Mouse (Mus musculus) granulocyte monocyte progenitor cell, adult 5-6 weeks (primary cell): Measurements from ENCODE around the gene Kif5a. TPM values are rescaled to one million over a fixed set of nuclear protein-coding genes. Genes with fewer than 3 reads are reported as not detected.
A peak's percentile ranks its signal among the peaks of the same experiment; 100 is the strongest.

ENCODE experiments used
- ATAC-seq: replicated peaks from 2 replicates; pipeline ENCODE4 v1.8.0; 2016; ENCODE audit warnings: mild to moderate bottlenecking, moderate TSS enrichment, inconsistent platforms; ENCODE audit not compliant: poor library complexity, severe bottlenecking
- total RNA-seq, 2 experiments: library from RNA; stranded (forward) in 1 of 2; stranded (reverse) in 1 of 2; fragments of 200-712, 200-1000 nt in 1 of 2; fragments of >200 nt in 1 of 2; fragmentation: Nextera tagmentation in 1 of 2; gene quantifications; 2 replicates each; pipeline ENCODE4 v1.2.3; 2014 to 2017

The Kif5a gene
- total RNA-seq, 2 experiments from 2014 or later: 0.31 to 1.4 TPM

DNA sequence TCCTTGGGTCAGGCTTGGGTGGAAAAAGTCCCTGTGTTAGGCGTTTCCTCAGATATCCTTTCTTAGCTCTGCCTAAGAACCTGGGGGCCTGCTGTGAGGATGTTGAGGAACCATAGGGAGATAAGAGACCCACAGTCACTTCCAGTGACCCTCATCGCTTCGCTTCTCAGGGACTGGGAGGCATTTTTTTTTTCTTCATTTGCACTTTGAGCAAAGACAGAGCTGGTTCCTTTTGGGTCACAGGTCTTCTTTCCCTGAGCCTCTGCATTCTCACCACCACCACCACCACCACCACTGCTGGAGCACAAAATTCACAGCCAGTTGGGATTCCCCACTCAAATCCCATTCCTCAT, 82.5 kb downstream of the Kif5a start:
- no peak for ATAC-seq

DNA sequence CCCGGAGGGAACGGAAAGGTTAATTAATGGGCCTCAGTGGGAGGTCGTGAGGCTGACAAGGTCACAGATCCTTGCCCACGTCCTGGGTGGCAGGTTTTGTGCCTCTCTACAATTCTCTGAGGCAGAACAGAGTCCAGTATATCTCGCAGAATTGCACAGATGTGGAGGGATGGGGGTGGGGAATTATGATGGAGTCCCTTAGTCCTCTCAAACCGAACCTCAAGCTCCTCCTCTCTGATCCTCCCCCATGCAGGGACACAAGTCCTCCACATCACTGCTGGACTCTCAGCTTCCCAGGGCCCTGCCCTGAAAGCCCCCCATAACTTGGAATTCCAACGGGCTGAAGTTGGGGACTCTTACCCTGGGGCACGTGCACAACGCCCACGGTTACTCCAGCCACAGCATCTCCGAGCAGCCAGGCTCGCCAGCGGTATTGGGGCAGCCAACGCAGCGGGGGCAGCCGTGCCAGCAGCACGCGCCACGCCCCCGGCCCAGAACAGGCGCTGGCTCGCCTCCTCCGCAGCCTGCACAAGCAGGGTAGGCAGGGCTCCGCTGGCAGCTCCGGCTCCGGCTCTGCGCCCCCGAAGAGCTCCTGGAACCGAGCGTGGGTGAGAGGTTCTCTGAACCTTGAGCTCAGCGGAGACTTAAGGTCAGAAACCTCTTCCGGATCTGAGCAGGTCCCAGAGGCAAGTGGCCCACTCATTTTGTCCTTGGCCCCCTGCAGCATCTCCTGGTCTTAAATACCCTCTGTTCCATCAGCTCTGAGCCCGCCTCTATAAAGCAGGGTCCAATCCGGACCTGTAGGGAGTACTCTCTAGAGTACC, 83.1 kb downstream of the Kif5a start, which contains the start of gene Slc26a10:
Slc26a10 (minus strand) TSS at position 775 of the 824 bp plus-strand sequence.
- ATAC-seq: 0 out of 2 replicates have a peak, but pooled peaks have one; percentile 3

DNA sequence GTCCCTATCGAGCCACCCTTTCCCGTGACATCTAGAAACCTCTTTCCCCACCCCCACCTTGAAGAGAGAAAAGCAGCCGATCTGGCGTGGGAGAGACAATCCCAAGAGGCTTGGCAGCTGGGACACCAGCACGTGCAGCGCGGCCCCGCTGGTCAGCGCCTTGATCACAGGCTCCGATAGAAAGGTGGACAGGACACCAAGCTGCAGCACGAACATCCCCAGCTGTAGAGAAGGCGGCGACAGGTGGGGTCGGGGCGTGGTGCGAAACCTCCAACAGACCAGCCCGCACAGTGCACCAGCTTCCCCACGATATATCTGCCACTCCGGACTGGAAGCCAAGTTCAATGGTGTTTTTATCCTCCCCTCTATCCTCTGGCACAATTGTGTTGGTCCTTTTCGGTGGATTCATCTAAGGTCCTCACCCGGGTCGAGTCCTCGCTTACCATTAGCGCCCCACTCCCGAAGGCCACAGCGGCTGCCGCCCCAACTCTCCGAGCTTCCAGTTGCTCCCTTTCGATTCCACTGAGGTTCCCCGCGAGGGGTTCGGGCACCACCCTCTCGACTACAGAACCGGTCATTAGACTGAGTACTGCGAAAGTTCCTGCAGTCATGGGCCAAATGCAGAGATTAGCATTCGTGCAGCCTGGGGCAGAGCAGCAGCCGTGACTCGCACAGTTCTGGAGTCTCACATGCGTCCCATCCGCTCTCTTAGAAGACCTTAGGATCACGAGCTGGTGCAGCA, 84.7 kb downstream of the Kif5a start:
- ATAC-seq: 0 out of 2 replicates have a peak, but pooled peaks have one; percentile 5

DNA sequence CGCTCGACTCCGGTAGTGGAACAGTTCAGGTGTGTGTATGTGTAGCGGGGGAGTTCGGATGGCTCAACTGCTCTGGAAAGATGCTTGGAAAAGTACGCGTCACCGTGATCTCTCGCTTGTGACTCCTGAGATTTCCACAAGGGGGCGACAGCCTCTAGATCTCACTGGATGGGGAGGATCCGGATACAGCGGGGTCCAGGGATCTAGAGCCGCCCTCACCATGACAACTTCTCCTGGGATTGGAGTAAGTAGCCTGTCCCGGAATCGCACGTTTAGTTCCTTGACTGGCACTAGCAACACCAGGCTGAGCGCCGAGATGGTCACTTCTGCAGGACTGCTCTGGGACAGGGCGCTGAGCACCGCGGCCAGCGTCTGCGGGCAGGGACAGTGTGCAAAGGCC, 85.4 kb downstream of the Kif5a start:
- peak; percentile 71 for ATAC-seq

DNA sequence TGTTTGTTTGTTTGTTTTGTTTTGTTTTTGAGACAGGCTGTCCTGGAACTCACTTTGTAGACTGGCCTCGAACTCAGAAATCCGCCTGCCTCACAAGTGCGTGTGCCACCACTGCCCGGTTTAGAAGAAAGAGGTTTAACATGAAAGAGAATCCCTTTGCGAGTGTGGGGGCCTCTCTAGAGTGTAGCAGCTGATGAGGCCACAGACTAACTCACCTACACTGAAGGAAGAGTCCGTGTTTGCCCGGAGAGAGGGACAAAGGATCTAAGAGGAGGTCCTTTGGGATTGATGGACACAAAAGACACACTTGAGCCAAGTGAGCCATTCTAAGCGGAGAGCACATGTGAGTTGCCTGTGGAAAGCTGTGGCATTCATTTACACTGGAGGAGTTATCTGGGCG, 85.9 kb downstream of the Kif5a start:
- ATAC-seq: no peak

DNA sequence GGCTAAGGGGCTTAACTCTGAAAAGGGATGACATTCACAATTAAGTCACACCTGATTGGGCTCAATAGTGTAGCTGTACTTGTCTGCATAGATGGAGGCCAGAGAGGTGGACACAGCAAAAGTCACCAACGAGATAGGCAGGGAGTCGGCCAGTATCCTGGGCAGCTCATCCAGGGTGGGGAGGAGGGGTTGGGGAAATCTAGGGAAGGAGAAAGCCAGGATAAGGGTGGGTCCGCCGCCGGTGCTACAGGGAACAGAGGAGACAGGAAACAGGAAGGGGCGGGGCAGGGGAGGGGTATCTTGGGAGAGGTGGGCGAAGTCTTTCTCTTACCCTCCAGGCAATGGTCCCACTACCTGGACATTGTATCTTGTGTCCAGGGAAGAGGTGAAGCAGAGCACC, 86.4 kb downstream of the Kif5a start:
- ATAC-seq: no peak

DNA sequence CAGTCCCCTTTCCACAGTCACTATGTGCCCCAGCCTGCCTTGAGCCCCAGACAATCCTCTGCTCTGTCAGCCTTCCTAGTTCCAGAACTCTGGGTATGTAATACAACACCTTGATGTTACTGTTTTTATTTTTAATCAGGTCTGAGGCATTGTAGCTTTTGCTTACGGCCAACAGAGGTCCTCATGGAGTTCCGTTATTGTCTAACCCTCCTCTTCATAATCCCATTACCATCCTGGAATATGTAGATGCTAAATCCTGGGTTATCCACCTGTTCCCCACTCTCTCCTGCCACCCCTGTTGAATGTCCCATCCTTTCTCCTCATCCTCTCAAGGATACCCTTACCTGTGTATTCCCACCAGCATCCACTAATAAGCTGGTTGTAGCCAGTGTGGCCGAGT, 86.9 kb downstream of the Kif5a start:
- ATAC-seq: no peak

Other genes with a start within 250 kb of the Kif5a start
- 32.9 and 52.7 TPM in 2 replicates for gene Tsfm, start 232.5 kb downstream of the Kif5a start, total RNA-seq (2014; fragmentation: Nextera tagmentation)
- gene Tsfm, start 232.5 kb downstream of the Kif5a start, total RNA-seq (2017): 33.1 and 41.5 TPM in 2 replicates
- 40.4 and 47.0 TPM in 2 replicates for gene Mettl1, start 221.9 kb downstream of the Kif5a start, total RNA-seq (2014; fragmentation: Nextera tagmentation)
- gene Mettl1, start 221.9 kb downstream of the Kif5a start, total RNA-seq (2017): 25.8 and 36.7 TPM in 2 replicates
- gene Eef1akmt3, start 221.8 kb downstream of the Kif5a start, total RNA-seq (2014; fragmentation: Nextera tagmentation): 0.13 TPM in 1 of 2 replicates, not detected in the other
- not detected in 2 replicates for gene Eef1akmt3, start 221.8 kb downstream of the Kif5a start, total RNA-seq (2017)
- gene Cyp27b1, start 215.1 kb downstream of the Kif5a start, total RNA-seq (2014; fragmentation: Nextera tagmentation): 0.45 TPM in 1 of 2 replicates, not detected in the other
- 0.69 TPM in 1 of 2 replicates, not detected in the other for gene Cyp27b1, start 215.1 kb downstream of the Kif5a start, total RNA-seq (2017)
- gene March9, start 203.2 kb downstream of the Kif5a start, total RNA-seq (2014; fragmentation: Nextera tagmentation): not detected in 2 replicates
- not detected in 2 replicates for gene March9, start 203.2 kb downstream of the Kif5a start, total RNA-seq (2017)
- 721 and 802 TPM in 2 replicates for gene Cdk4, start 199.8 kb downstream of the Kif5a start, total RNA-seq (2014; fragmentation: Nextera tagmentation)
- gene Cdk4, start 199.8 kb downstream of the Kif5a start, total RNA-seq (2017): 568 and 716 TPM in 2 replicates
- gene Tspan31, start 193.1 kb downstream of the Kif5a start, total RNA-seq (2014; fragmentation: Nextera tagmentation): 92.4 and 102 TPM in 2 replicates
- 82.5 and 82.6 TPM in 2 replicates for gene Tspan31, start 193.1 kb downstream of the Kif5a start, total RNA-seq (2017)
- 26.3 and 27.2 TPM in 2 replicates for gene Agap2, start 188.1 kb downstream of the Kif5a start, total RNA-seq (2014; fragmentation: Nextera tagmentation)
- 18.8 and 34.4 TPM in 2 replicates for gene Agap2, start 188.1 kb downstream of the Kif5a start, total RNA-seq (2017)
- 73.3 and 80.0 TPM in 2 replicates for gene Os9, start 142.2 kb downstream of the Kif5a start, total RNA-seq (2014; fragmentation: Nextera tagmentation)
- 202 and 218 TPM in 2 replicates for gene Os9, start 142.2 kb downstream of the Kif5a start, total RNA-seq (2017)
- 288 and 308 TPM in 2 replicates for gene B4galnt1, start 98.1 kb downstream of the Kif5a start, total RNA-seq (2014; fragmentation: Nextera tagmentation)
- gene B4galnt1, start 98.1 kb downstream of the Kif5a start, total RNA-seq (2017): 141 and 161 TPM in 2 replicates
- 0.15 TPM in 1 of 2 replicates, not detected in the other for gene Slc26a10, start 82.7 kb downstream of the Kif5a start, total RNA-seq (2014; fragmentation: Nextera tagmentation)
- gene Slc26a10, start 82.7 kb downstream of the Kif5a start, total RNA-seq (2017): 0.26 and 0.88 TPM in 2 replicates
- 3.2 TPM in 1 of 2 replicates, not detected in the other for gene Arhgef25, start 73.3 kb downstream of the Kif5a start, total RNA-seq (2014; fragmentation: Nextera tagmentation)
- 0.15 and 0.95 TPM in 2 replicates for gene Arhgef25, start 73.3 kb downstream of the Kif5a start, total RNA-seq (2017)
- 51.9 and 54.4 TPM in 2 replicates for gene Dtx3, start 67.6 kb downstream of the Kif5a start, total RNA-seq (2014; fragmentation: Nextera tagmentation)
- gene Dtx3, start 67.6 kb downstream of the Kif5a start, total RNA-seq (2017): 17.9 and 19.9 TPM in 2 replicates
- 12.1 and 13.6 TPM in 2 replicates for gene Pip4k2c, start 51.8 kb downstream of the Kif5a start, total RNA-seq (2014; fragmentation: Nextera tagmentation)
- 7.6 and 13.8 TPM in 2 replicates for gene Pip4k2c, start 51.8 kb downstream of the Kif5a start, total RNA-seq (2017)
- 62.3 and 72.1 TPM in 2 replicates for gene Dctn2, start 3.0 kb upstream of the Kif5a start, total RNA-seq (2014; fragmentation: Nextera tagmentation)
- 80.4 and 83.9 TPM in 2 replicates for gene Dctn2, start 3.0 kb upstream of the Kif5a start, total RNA-seq (2017)
- 53.3 and 72.1 TPM in 2 replicates for gene Mbd6, start 25.7 kb upstream of the Kif5a start, total RNA-seq (2014; fragmentation: Nextera tagmentation)
- gene Mbd6, start 25.7 kb upstream of the Kif5a start, total RNA-seq (2017): 4.1 TPM in 2 replicates
- 63.0 and 105 TPM in 2 replicates for gene Mars, start 48.4 kb upstream of the Kif5a start, total RNA-seq (2014; fragmentation: Nextera tagmentation)
- 193 and 221 TPM in 2 replicates for gene Mars, start 48.4 kb upstream of the Kif5a start, total RNA-seq (2017)
- 46.0 and 53.1 TPM in 2 replicates for gene Arhgap9, start 58.6 kb upstream of the Kif5a start, total RNA-seq (2014; fragmentation: Nextera tagmentation)
- gene Arhgap9, start 58.6 kb upstream of the Kif5a start, total RNA-seq (2017): 34.7 and 51.8 TPM in 2 replicates
- not detected in 2 replicates for gene Gli1, start 78.6 kb upstream of the Kif5a start, total RNA-seq (2014; fragmentation: Nextera tagmentation)
- not detected in 2 replicates for gene Gli1, start 78.6 kb upstream of the Kif5a start, total RNA-seq (2017)
- gene Inhbe, start 91.1 kb upstream of the Kif5a start, total RNA-seq (2014; fragmentation: Nextera tagmentation): not detected in 2 replicates
- not detected in 2 replicates for gene Inhbe, start 91.1 kb upstream of the Kif5a start, total RNA-seq (2017)
- not detected in 2 replicates for gene Inhbc, start 107.1 kb upstream of the Kif5a start, total RNA-seq (2014; fragmentation: Nextera tagmentation)
- not detected in 2 replicates for gene Inhbc, start 107.1 kb upstream of the Kif5a start, total RNA-seq (2017)
- gene R3hdm2, start 117.0 kb upstream of the Kif5a start, total RNA-seq (2014; fragmentation: Nextera tagmentation): 50.6 and 56.7 TPM in 2 replicates
- gene R3hdm2, start 117.0 kb upstream of the Kif5a start, total RNA-seq (2017): 25.1 and 44.5 TPM in 2 replicates
- 0.90 TPM in 1 of 2 replicates, not detected in the other for gene Stac3, start 238.3 kb upstream of the Kif5a start, total RNA-seq (2014; fragmentation: Nextera tagmentation)
- 0.13 and 0.26 TPM in 2 replicates for gene Stac3, start 238.3 kb upstream of the Kif5a start, total RNA-seq (2017)